Mouse (Mus musculus): ENCODE data around the gene Leprot. TPM values are rescaled to one million over a fixed set of nuclear protein-coding genes. Genes with fewer than 3 reads are reported as not detected.

Leprot gene
- polyA plus RNA-seq, 1 experiment from 2014 or later = 88.4 TPM

GRCm38 (mm10) chr4:101647976-101648642, 591 bp downstream of the Leprot start:
- no peaks in the 10 kb centered on the region for H3K27me3 ChIP-seq (ENCODE audit: insufficient read depth, low read length)
- ATAC-seq (ENCODE audit: insufficient read depth) (no peak), DNase-seq (peak; percentile 56)
- H3K27ac ChIP-seq (ENCODE audit: low read depth) = peak overlapping the region; percentile 94
- H3K4me2 ChIP-seq = peak overlapping the region; percentile 61
- H3K4me3 ChIP-seq (ENCODE audit: low read depth, low read length) = peak overlapping the region; percentile 89
- TF ChIP-seq CTCF (IDR thresholded peaks at IDR 0.05; ENCODE audit: low read depth) = no peak
- under 1% methylated on average over 20 of the region's 20 CpGs for WGBS
- no peaks in the 10 kb centered on the region for H3K36me3 ChIP-seq (ENCODE audit: insufficient read depth)
- H3K4me1 ChIP-seq (ENCODE audit: insufficient read depth) = peaks cover 7% of the 10 kb centered on the region
- peak overlapping the region; percentile 95 for H3K9ac ChIP-seq
- no peaks in the 10 kb centered on the region for H3K9me3 ChIP-seq (ENCODE audit: low read depth, low read length)

DNA sequence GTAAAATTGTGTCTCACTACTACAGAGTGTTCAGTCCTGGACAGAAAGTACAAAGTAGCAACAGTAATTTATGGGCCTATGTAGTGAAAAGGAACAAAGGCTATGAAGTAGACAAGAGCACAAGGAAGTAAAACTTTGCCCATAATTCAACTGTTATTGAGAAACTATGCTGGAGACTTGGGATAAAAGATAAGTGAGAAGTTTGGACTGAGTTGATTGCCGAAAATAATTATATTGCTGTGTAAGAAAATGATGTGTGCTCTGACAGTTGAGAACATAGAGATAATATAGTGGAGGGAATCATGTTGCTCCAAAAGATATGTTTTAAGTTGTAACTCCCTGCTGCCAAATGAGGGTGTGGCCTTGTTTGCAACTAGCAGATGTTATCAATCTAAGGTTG, 1.2 kb downstream of the Leprot start:
- DNase-seq (peak; percentile 25), ATAC-seq (ENCODE audit: insufficient read depth) (no peak)
- no peak for TF ChIP-seq CTCF (IDR thresholded peaks at IDR 0.05; ENCODE audit: low read depth)
- Histone ChIP-seq H3K4me2 (peak overlapping the region; percentile 61), H3K9me3 (ENCODE audit: low read depth, low read length) (no peaks in the 10 kb centered on the region), H3K36me3 (ENCODE audit: insufficient read depth) (no peaks in the 10 kb centered on the region), H3K27me3 (ENCODE audit: insufficient read depth, low read length) (no peaks in the 10 kb centered on the region), H3K4me1 (ENCODE audit: insufficient read depth) (peaks cover 7% of the 10 kb centered on the region), H3K9ac (peak overlapping the region; percentile 95; the same call in 1 of the 2 replicates), H3K4me3 (ENCODE audit: low read depth, low read length) (peak overlapping the region; percentile 89), H3K27ac (ENCODE audit: low read depth) (peak overlapping the region; percentile 94; the same call in 1 of the 2 replicates)
- 38% methylated on average over 1 of the region's 1 CpGs for WGBS

DNA sequence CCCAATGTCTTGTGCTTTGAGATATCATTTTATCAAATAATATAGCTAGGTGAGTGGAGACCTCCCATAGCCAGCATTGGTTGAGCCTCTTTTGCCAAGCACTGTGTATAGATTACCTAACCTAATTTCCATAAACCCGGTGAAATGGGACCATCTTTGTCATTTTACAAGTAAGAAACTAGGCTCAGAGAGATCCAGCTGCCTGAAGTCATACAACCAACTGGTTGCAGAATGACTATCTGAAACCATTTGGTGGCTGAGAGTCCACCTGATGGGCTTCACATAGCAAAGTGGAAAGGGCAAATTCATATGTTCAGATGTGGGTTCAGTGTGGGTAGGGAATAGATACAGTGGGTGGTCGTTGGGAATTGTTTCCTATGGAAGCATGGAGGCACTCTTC, 3.4 kb downstream of the Leprot start:
- H3K27me3 ChIP-seq (ENCODE audit: insufficient read depth, low read length) = no peaks in the 10 kb centered on the region
- WGBS = 92% methylated on average over 2 of the region's 2 CpGs
- H3K9ac ChIP-seq = no peak overlapping the region
- no peaks in the 10 kb centered on the region for H3K9me3 ChIP-seq (ENCODE audit: low read depth, low read length)
- H3K4me1 ChIP-seq (ENCODE audit: insufficient read depth) = peaks cover 7% of the 10 kb centered on the region
- H3K4me3 ChIP-seq (ENCODE audit: low read depth, low read length) = no peak overlapping the region
- no peak overlapping the region for H3K4me2 ChIP-seq
- TF ChIP-seq CTCF (IDR thresholded peaks at IDR 0.05; ENCODE audit: low read depth) = no peak
- H3K36me3 ChIP-seq (ENCODE audit: insufficient read depth) = 0 out of 2 replicates have a peak, but pooled peaks cover 3% of the 10 kb centered on the region
- ATAC-seq (ENCODE audit: insufficient read depth) (no peak), DNase-seq (no peak)
- H3K27ac ChIP-seq (ENCODE audit: low read depth) = no peak overlapping the region

- Histone ChIP-seq H3K27me3 (ENCODE audit: insufficient read depth, low read length) (no peaks in the 10 kb centered on the region), H3K27ac (ENCODE audit: low read depth) (no peak overlapping the region), H3K4me2 (no peak overlapping the region), H3K9ac (no peak overlapping the region), H3K4me1 (ENCODE audit: insufficient read depth) (peaks cover 3% of the 10 kb centered on the region; the same call in 1 of the 2 replicates), H3K36me3 (ENCODE audit: insufficient read depth) (peaks cover 20% of the 10 kb centered on the region), H3K4me3 (ENCODE audit: low read depth, low read length) (no peak overlapping the region), H3K9me3 (ENCODE audit: low read depth, low read length) (no peaks in the 10 kb centered on the region)
- TF ChIP-seq CTCF (IDR thresholded peaks at IDR 0.05; ENCODE audit: low read depth) = no peak
- 79% methylated on average over 6 of the region's 6 CpGs for WGBS
- DNase-seq = no peak
- no peak for ATAC-seq (ENCODE audit: insufficient read depth)
Measured at GRCm38 (mm10) chr4:101654256-101654655, 6.7 kb downstream of the Leprot start.

DNA sequence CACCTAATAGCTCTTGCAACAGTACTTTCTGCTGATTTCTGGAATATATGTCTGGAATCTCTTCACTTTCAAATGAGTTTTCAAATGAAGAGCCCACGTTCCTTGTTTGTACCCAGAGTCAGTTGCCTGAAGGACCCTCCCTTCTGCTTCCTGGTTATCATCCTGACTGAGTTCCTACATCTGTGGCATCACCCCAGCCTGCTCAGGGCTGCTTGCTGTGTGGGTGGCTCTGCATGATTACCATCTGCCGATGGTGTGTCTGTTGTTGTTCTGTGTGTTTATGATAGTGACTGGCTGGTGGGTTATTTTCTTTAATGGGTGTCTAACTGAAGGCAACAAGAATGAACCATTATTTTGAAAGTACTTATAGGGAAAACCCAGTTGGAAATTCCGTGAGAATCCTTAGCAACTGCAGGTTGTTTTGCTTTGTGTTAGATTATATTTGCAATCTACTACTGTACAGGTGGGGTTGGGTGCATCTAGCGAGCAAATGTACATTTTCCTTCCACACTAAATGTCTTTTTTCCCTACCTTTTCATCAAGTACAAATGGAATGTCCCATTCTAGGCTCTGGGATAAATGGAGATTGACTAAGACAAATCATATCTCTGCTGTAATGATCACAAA, 7.4 kb downstream of the Leprot start:
- H3K36me3 ChIP-seq (ENCODE audit: insufficient read depth) = peaks cover 26% of the 10 kb centered on the region
- no peak overlapping the region for H3K4me3 ChIP-seq (ENCODE audit: low read depth, low read length)
- H3K4me1 ChIP-seq (ENCODE audit: insufficient read depth) = no peaks in the 10 kb centered on the region
- ATAC-seq (ENCODE audit: insufficient read depth) (peak; percentile 47; the same call in 1 of the 2 replicates), DNase-seq (no peak)
- no peaks in the 10 kb centered on the region for H3K9me3 ChIP-seq (ENCODE audit: low read depth, low read length)
- TF ChIP-seq CTCF (IDR thresholded peaks at IDR 0.05; ENCODE audit: low read depth) = no peak
- 73% methylated on average over 4 of the region's 4 CpGs for WGBS
- no peak overlapping the region for H3K4me2 ChIP-seq
- no peak overlapping the region for H3K27ac ChIP-seq (ENCODE audit: low read depth)
- H3K9ac ChIP-seq = no peak overlapping the region
- no peaks in the 10 kb centered on the region for H3K27me3 ChIP-seq (ENCODE audit: insufficient read depth, low read length)

GRCm38 (mm10) chr4:101655415-101655790, 7.9 kb downstream of the Leprot start:
- ATAC-seq (ENCODE audit: insufficient read depth) (no peak), DNase-seq (no peak)
- no peak overlapping the region for H3K9ac ChIP-seq
- WGBS = 86% methylated on average over 7 of the region's 7 CpGs
- H3K4me1 ChIP-seq (ENCODE audit: insufficient read depth) = no peaks in the 10 kb centered on the region
- H3K9me3 ChIP-seq (ENCODE audit: low read depth, low read length) = no peaks in the 10 kb centered on the region
- no peak overlapping the region for H3K27ac ChIP-seq (ENCODE audit: low read depth)
- H3K4me2 ChIP-seq = no peak overlapping the region
- H3K4me3 ChIP-seq (ENCODE audit: low read depth, low read length) = no peak overlapping the region
- H3K36me3 ChIP-seq (ENCODE audit: insufficient read depth) = peaks cover 29% of the 10 kb centered on the region
- H3K27me3 ChIP-seq (ENCODE audit: insufficient read depth, low read length) = no peaks in the 10 kb centered on the region
- no peak for TF ChIP-seq CTCF (IDR thresholded peaks at IDR 0.05; ENCODE audit: low read depth)

DNA sequence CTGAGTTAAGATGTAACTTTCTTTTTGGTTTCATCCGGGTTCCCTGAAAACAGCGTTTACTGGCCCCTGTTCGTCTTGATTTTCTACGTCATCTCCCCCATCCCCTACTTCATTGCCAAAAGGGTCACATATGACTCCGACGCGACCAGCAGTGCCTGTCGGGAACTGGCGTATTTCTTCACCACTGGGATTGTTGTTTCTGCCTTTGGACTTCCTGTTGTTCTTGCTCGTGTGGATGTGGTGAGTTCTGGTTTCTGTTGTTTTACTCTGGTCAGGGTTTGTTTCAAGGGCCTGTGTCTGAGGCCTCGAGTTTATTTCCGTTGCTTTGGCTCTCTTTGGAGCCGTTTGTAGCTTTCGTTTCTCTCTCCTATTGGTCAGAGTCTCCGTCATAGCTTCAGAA, 8.5 kb downstream of the Leprot start:
- H3K4me3 ChIP-seq (ENCODE audit: low read depth, low read length) = no peak overlapping the region
- no peak for ATAC-seq (ENCODE audit: insufficient read depth)
- H3K4me1 ChIP-seq (ENCODE audit: insufficient read depth) = no peaks in the 10 kb centered on the region
- 81% methylated on average over 15 of the region's 15 CpGs for WGBS
- no peaks in the 10 kb centered on the region for H3K9me3 ChIP-seq (ENCODE audit: low read depth, low read length)
- H3K36me3 ChIP-seq (ENCODE audit: insufficient read depth) = peaks cover 30% of the 10 kb centered on the region
- TF ChIP-seq CTCF (IDR thresholded peaks at IDR 0.05; ENCODE audit: low read depth) = no peak
- DNase-seq = no peak
- H3K4me2 ChIP-seq = no peak overlapping the region
- H3K27ac ChIP-seq (ENCODE audit: low read depth) = no peak overlapping the region
- H3K27me3 ChIP-seq (ENCODE audit: insufficient read depth, low read length) = no peaks in the 10 kb centered on the region
- no peak overlapping the region for H3K9ac ChIP-seq
